Mouse (Mus musculus): ENCODE data around the gene Ppp1r12c. TPM values are rescaled to one million over a fixed set of nuclear protein-coding genes. Genes with fewer than 3 reads are reported as not detected.

The Ppp1r12c gene
- polyA plus RNA-seq, 1 experiment from 2014 or later, result 48.4 TPM

DNA sequence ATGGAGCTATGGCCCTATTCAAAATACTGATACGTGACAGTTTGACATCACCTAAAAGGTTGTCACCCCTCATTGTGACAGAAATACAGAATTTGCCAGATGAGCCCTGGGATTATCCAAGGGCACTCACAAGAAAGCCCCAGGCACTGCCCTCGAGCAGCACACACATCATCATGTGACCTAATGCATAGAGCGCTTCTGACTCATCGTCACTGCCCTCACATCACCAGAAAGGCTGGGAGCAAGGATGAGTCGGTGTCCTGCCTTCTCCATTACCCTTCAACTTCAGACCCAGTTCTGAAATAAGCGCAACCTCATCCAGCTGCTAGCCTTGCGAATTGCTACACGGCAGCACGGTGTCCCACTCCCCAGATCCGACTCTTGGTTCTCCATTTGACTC, 60.9 kb downstream of the Ppp1r12c start:
- Histone ChIP-seq H3K27ac (replicated peaks) (no peak overlapping the region), H3K27me3 (no peaks in the 10 kb centered on the region), H3K36me3 (peaks cover 56% of the 10 kb centered on the region), H3K4me2 (replicated peaks) (no peak overlapping the region), H3K9ac (replicated peaks) (no peak overlapping the region), H3K4me3 (no peak overlapping the region), H3K4me1 (peaks cover 9% of the 10 kb centered on the region; the same call in 1 of the 2 replicates), H3K9me3 (no peaks in the 10 kb centered on the region)
- no peak for ATAC-seq (replicated peaks)
- 94% methylated on average over 10 of the region's 10 CpGs for WGBS

DNA sequence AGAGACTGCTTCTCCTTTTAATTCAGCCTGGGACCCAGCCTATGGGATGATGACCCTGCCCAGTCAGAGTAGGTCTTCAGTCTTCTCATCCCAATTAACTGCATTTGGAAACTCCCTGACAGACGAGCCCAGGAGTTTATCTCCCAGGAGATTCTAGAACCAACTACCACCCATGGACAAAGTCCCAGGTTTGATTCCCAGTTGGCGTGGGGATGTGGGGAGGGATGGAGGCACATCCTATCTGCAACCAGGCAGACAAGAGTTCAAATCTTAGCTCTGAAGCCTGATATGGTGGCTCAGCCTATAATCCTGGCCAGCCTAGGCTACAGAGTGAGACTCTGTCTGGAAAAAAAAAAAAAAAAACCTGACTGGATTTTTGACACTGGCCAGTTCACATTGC, 63.8 kb downstream of the Ppp1r12c start:
- no peak overlapping the region for H3K4me3 ChIP-seq
- H3K27ac ChIP-seq (replicated peaks), result no peak overlapping the region
- H3K4me2 ChIP-seq (replicated peaks), result no peak overlapping the region
- peaks cover 78% of the 10 kb centered on the region for H3K36me3 ChIP-seq
- H3K4me1 ChIP-seq, result no peaks in the 10 kb centered on the region
- WGBS, result 95% methylated on average over 2 of the region's 2 CpGs
- ATAC-seq (replicated peaks), result no peak
- H3K9me3 ChIP-seq, result no peaks in the 10 kb centered on the region
- no peaks in the 10 kb centered on the region for H3K27me3 ChIP-seq
- H3K9ac ChIP-seq (replicated peaks), result no peak overlapping the region

DNA sequence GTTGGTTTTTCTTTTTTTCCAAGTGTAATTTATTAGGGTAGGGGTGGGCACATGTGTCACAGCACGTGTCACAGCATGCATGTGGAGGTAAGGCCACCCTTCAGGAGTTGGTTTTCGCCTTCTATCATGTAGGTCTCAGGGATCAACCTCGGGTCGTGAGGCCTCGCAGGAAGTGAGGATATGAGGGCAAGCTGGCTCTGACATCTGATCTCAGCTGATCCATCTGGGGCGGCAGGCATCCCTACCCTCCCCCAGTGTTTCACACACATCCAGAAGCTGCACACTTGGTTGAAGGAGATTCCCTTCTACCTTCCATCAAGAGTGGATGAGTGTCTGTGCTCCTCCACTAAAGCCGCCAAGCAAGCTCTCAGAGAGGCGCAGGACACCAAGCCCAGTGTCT, 69.5 kb downstream of the Ppp1r12c start:
- H3K27ac ChIP-seq (replicated peaks), result no peak overlapping the region
- H3K4me2 ChIP-seq (replicated peaks), result no peak overlapping the region
- no peak overlapping the region for H3K4me3 ChIP-seq
- H3K9ac ChIP-seq (replicated peaks), result no peak overlapping the region
- 93% methylated on average over 8 of the region's 8 CpGs for WGBS
- no peaks in the 10 kb centered on the region for H3K27me3 ChIP-seq
- H3K4me1 ChIP-seq, result no peaks in the 10 kb centered on the region
- H3K36me3 ChIP-seq, result peaks cover 82% of the 10 kb centered on the region
- H3K9me3 ChIP-seq, result no peaks in the 10 kb centered on the region
- no peak for ATAC-seq (replicated peaks)

DNA sequence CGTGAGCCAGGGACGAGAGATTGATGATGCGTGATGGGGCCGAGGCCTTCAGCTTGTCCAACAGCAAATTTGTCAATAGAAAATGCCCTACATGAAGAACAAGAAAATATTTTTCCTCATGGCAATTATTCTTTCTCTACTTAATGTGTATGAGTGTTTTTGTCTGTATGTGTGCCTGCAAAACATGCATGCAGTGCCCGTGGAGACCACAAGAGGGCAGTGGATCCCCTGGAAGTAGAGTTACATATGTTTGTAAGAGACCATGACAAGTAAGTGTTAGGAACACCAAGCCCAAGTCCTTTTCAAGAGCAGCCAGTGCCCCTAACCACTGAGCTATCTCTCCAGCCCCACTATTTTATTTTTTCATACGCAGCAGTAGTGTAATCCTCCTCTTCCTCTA, 69.9 kb downstream of the Ppp1r12c start:
- Histone ChIP-seq H3K27me3 (no peaks in the 10 kb centered on the region), H3K9ac (replicated peaks) (no peak overlapping the region), H3K4me1 (no peaks in the 10 kb centered on the region), H3K27ac (replicated peaks) (no peak overlapping the region), H3K4me3 (no peak overlapping the region), H3K4me2 (replicated peaks) (no peak overlapping the region), H3K36me3 (peaks cover 81% of the 10 kb centered on the region), H3K9me3 (no peaks in the 10 kb centered on the region)
- no peak for ATAC-seq (replicated peaks)
- WGBS, result 82% methylated on average over 6 of the region's 6 CpGs

Small RNA genes lying within 50 kb of the gene (microRNA-seq; reads per million reads assigned to microRNA genes)
- gene Gm24605, result not detected

Other genes starting within 250 kb of the Ppp1r12c start
- gene Ncr1, start 164.0 kb downstream of the Ppp1r12c start, polyA plus RNA-seq (2015; fragmentation: Nextera tagmentation; extraction: Ambion mirVana), result not detected in 2 replicates
- gene Gp6, start 103.9 kb downstream of the Ppp1r12c start, polyA plus RNA-seq (2015; fragmentation: Nextera tagmentation; extraction: Ambion mirVana), result 0.06 TPM in 1 of 2 replicates, not detected in the other
- gene Rdh13, start 56.0 kb downstream of the Ppp1r12c start, polyA plus RNA-seq (2015; fragmentation: Nextera tagmentation; extraction: Ambion mirVana), result 34.8 and 37.3 TPM in 2 replicates
- gene Eps8l1, start 41.0 kb downstream of the Ppp1r12c start, polyA plus RNA-seq (2015; fragmentation: Nextera tagmentation; extraction: Ambion mirVana), result 7.0 TPM in 2 replicates
- 2.5 and 2.6 TPM in 2 replicates for gene Tnnt1, start 14.7 kb upstream of the Ppp1r12c start, polyA plus RNA-seq (2015; fragmentation: Nextera tagmentation; extraction: Ambion mirVana)
- gene Tnni3, start 22.5 kb upstream of the Ppp1r12c start, polyA plus RNA-seq (2015; fragmentation: Nextera tagmentation; extraction: Ambion mirVana), result 1.8 and 1.9 TPM in 2 replicates
- gene Dnaaf3, start 30.8 kb upstream of the Ppp1r12c start, polyA plus RNA-seq (2015; fragmentation: Nextera tagmentation; extraction: Ambion mirVana), result 1.6 and 1.7 TPM in 2 replicates
- gene Syt5, start 45.9 kb upstream of the Ppp1r12c start, polyA plus RNA-seq (2015; fragmentation: Nextera tagmentation; extraction: Ambion mirVana), result 158 and 164 TPM in 2 replicates
- gene Ptprh, start 102.4 kb upstream of the Ppp1r12c start, polyA plus RNA-seq (2015; fragmentation: Nextera tagmentation; extraction: Ambion mirVana), result 0.24 and 0.52 TPM in 2 replicates
- 2.7 and 3.1 TPM in 2 replicates for gene Tmem86b, start 129.7 kb upstream of the Ppp1r12c start, polyA plus RNA-seq (2015; fragmentation: Nextera tagmentation; extraction: Ambion mirVana)
- gene Ppp6r1, start 157.3 kb upstream of the Ppp1r12c start, polyA plus RNA-seq (2015; fragmentation: Nextera tagmentation; extraction: Ambion mirVana), result 9.2 and 9.3 TPM in 2 replicates
- gene Hspbp1, start 183.4 kb upstream of the Ppp1r12c start, polyA plus RNA-seq (2015; fragmentation: Nextera tagmentation; extraction: Ambion mirVana), result 142 and 146 TPM in 2 replicates
- gene Brsk1, start 188.9 kb upstream of the Ppp1r12c start, polyA plus RNA-seq (2015; fragmentation: Nextera tagmentation; extraction: Ambion mirVana), result 6.7 and 7.9 TPM in 2 replicates
- 0.08 and 0.24 TPM in 2 replicates for gene Tmem150b, start 223.6 kb upstream of the Ppp1r12c start, polyA plus RNA-seq (2015; fragmentation: Nextera tagmentation; extraction: Ambion mirVana)
- 64.3 and 70.6 TPM in 2 replicates for gene Kmt5c, start 238.4 kb upstream of the Ppp1r12c start, polyA plus RNA-seq (2015; fragmentation: Nextera tagmentation; extraction: Ambion mirVana)